Mouse (Mus musculus) neural tube, embryonic 12.5 days (tissue): ENCODE results near the gene Manbal. TPM values are rescaled to one million over a fixed set of nuclear protein-coding genes. Genes with fewer than 3 reads are reported as not detected.

Source experiments
- ATAC-seq: fragments of 200-750 bp; cut with Nextera tagmentation; 2 replicates; pipeline ENCODE4 v1.8.0; 2017; ENCODE audit warnings: low read depth, mild to moderate bottlenecking, moderate TSS enrichment, moderate library complexity; ENCODE audit not compliant: low FRiP score
- H3K27ac ChIP-seq: fragments of 300-500 bp; sonication (generic); 2 replicates; pipeline ENCODE4 v1.5.1; 2016
- H3K27me3 ChIP-seq: fragments of 300-500 bp; sonication (generic); replicated peaks from 2 replicates; pipeline ENCODE4 v1.6.1; 2016; ENCODE audit warnings: mild to moderate bottlenecking
- H3K36me3 ChIP-seq: fragments of 300-500 bp; sonication (generic); 2 replicates; pipeline ENCODE4 v1.6.1; 2016; ENCODE audit warnings: mild to moderate bottlenecking
- H3K4me1 ChIP-seq: fragments of 300-500 bp; sonication (generic); 2 replicates; pipeline ENCODE4 v1.6.1; 2016
- H3K4me2 ChIP-seq: fragments of 300-500 bp; sonication (generic); replicated peaks from 2 replicates; pipeline ENCODE4 v1.6.1; 2016; ENCODE audit warnings: mild to moderate bottlenecking
- H3K4me3 ChIP-seq: fragments of 300-500 bp; sonication (generic); 2 replicates; pipeline ENCODE4 v1.5.1; 2016
- H3K9ac ChIP-seq: fragments of 300-500 bp; sonication (generic); 2 replicates; pipeline ENCODE4 v1.6.1; 2016; ENCODE audit warnings: mild to moderate bottlenecking
- H3K9me3 ChIP-seq: fragments of 300-500 bp; sonication (generic); 2 replicates; pipeline ENCODE4 v1.6.1; 2016; ENCODE audit warnings: mild to moderate bottlenecking
- WGBS: fragments of 180-500 bp; shearing (Covaris S2); methylation state at CpG from one replicate; pipeline ENCODE4 v1.1.7; 2016; 5-methylcytosine and 5-hydroxymethylcytosine counted together
- polyA plus RNA-seq: library from polyadenylated mRNA; unstranded; fragments of >200 nt; fragmentation: Nextera tagmentation; extraction: Ambion mirVana; gene quantifications from 2 replicates; pipeline ENCODE4 v1.2.1, GENCODE M21; 2016

Gene Manbal
- polyA plus RNA-seq, 1 experiment from 2014 or later, result 76.8 TPM

DNA sequence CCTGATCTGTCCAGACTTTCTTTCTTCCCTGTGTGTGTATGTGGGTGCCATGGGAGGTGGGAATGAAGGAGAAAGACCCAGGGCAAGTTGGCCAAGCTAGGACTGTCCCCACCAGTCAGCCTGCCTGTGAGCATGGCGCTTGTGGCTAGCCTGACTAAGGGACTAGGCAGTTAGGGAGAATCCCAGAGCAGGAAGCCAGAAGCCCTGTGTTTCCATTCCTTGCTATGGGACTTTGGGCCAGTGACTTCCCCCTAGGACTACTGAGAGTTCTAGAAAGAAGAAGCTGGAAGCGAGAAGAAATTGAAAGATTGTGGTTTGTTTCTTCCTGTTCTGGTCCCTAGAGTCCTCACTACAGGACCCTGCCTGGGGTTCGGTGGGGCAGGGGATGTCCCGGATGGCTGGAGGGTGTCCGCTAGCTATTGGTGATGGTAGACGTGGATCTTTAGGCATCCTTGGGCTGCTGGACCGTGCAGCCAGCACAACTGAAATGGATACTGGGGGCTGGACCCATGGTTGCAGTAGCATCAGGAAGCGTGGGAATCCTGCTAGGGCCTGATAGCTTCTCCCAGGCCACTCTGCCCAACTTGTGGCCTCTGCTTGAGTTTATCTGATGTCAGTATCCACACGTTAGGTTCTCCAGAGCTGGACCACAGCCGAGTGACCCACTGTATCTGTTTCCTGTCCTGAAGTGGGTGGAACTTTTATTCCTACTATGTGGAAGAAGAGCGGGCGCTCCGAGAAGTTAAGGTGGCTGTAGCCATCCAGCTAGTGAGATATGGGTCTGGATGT, 61.2 kb downstream of the Manbal start:
- no peaks in the 10 kb centered on the region for H3K27me3 ChIP-seq
- ATAC-seq, result no peak
- no peaks in the 10 kb centered on the region for H3K9me3 ChIP-seq
- WGBS, result 90% methylated on average over 13 of the region's 13 CpGs
- peaks cover 64% of the 10 kb centered on the region for H3K4me1 ChIP-seq
- H3K36me3 ChIP-seq, result peaks cover 24% of the 10 kb centered on the region
- no peak overlapping the region for H3K9ac ChIP-seq
- H3K4me3 ChIP-seq, result no peak overlapping the region
- no peak overlapping the region for H3K27ac ChIP-seq
- H3K4me2 ChIP-seq, result no peak overlapping the region

DNA sequence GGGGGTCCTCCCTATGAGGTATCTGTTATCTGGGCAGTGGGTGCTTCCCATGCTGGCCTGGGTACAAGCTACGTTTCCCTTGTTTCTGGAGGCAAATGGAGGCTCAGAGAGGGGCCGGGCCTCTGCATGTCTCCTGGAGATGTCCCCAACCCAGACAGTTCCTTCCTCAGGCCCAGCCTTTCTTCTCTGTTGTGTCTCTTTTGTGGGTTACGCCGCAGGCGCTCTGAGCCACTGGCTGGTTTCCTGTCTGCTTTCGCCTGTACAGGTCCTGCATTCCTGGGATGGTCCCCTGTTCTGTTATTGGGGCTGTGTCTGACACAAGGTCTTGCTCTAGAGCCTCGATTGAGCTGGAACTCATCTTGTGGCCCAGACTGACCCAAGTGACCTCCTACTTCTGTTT, 62.3 kb downstream of the Manbal start:
- H3K27ac ChIP-seq, result no peak overlapping the region

DNA sequence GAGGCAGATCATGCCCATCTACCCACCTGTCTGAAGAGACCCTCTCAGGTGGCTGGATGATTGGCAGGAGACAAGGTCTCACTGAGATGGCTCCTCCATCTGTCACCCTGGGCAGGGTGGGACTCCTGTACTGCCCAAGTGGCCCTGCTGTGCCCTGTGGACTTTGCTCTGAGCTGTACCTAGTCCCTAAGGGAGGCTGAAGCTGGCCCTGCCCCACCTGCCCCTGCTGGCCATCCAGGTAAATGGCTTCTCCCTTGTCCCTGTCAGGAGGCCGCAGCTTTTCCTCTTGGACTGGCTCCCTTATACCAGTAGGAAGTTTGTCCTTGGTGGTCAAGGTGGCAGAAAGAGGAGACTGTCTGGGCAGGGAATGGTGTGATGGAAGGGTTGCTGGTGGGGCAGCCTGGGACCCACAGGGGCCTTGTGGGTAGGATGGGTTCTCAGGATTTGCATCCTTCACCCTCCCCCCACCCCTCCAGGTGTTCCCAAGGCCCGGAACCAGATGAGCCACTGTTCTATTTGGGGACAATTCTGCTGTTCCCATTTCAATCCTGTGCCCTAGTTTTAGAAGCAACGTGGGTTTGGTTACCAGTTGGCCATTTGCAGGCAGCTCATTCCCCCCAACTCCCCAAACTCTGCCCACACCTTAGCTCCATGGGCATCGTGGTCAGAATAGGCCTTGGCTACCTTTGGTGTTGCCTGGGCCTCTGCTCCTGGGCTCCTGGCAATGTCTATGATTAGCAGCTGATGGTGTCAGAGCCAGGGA, 63.5 kb downstream of the Manbal start:
- H3K9me3 ChIP-seq, result no peaks in the 10 kb centered on the region
- H3K9ac ChIP-seq, result 0 out of 2 replicates have a peak overlapping the region, but pooled peaks have one; percentile 29
- no peak overlapping the region for H3K4me3 ChIP-seq
- no peak for ATAC-seq
- no peaks in the 10 kb centered on the region for H3K27me3 ChIP-seq
- no peak overlapping the region for H3K27ac ChIP-seq
- H3K36me3 ChIP-seq, result peaks cover 32% of the 10 kb centered on the region
- 83% methylated on average over 4 of the region's 4 CpGs for WGBS
- peaks cover 59% of the 10 kb centered on the region for H3K4me1 ChIP-seq
- no peak overlapping the region for H3K4me2 ChIP-seq

More for the DNA sequence above, 62.3 kb downstream of the Manbal start:
- H3K4me3 ChIP-seq, result no peak overlapping the region
- no peak overlapping the region for H3K9ac ChIP-seq
- peaks cover 70% of the 10 kb centered on the region for H3K4me1 ChIP-seq
- ATAC-seq, result no peak
- peaks cover 27% of the 10 kb centered on the region for H3K36me3 ChIP-seq
- H3K4me2 ChIP-seq, result no peak overlapping the region
- WGBS, result 87% methylated on average over 7 of the region's 7 CpGs
- no peaks in the 10 kb centered on the region for H3K9me3 ChIP-seq
- H3K27me3 ChIP-seq, result no peaks in the 10 kb centered on the region

DNA sequence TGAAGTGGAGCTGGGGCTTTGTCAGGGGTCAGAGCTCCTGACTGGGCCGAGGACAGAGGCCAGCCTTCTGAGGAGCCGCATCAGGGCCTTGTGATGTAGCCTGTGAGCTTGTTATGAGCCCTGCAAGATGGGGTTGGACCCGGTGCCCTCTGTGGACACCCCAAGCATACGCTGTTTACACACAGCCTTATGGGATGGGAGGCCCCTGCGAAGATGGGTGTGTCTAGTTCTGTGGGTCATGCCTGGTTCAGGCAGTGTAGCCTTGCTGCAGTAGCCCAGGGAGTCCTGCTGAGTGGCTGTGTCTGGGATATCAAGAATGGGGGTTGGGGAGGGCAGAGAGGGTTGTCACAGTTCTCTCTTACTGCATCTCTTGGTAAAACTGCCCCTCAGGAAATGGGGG, 64.5 kb downstream of the Manbal start:
- 77% methylated on average over 5 of the region's 5 CpGs for WGBS
- Histone ChIP-seq H3K27ac (no peak overlapping the region), H3K9me3 (no peaks in the 10 kb centered on the region), H3K36me3 (peaks cover 33% of the 10 kb centered on the region), H3K4me1 (peaks cover 56% of the 10 kb centered on the region), H3K4me2 (0 out of 2 replicates have a peak overlapping the region, but pooled peaks have one; percentile 16), H3K9ac (peak overlapping the region; percentile 29; the same call in 1 of the 2 replicates), H3K4me3 (no peak overlapping the region), H3K27me3 (no peaks in the 10 kb centered on the region)
- no peak for ATAC-seq

DNA sequence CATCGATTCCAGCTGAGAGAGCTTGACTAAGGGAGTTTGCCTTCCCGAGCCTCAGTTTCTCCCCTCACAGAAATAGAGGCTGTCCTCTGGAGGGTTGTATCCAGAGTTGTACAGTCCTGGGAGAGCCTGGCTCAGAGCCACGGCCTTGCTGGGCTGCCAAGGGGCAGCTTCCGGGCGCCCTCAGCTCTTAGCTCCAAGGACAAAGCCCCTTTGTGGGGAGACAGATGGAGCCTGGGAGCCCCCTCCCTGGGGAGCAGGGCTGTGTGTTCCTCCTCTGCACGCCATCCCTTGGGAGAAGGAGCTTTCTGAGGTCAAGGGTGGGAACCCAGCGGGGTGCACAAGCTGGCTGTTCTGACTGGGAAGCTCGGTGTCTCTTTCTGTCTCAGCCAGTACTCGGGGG, 65.1 kb downstream of the Manbal start:
- 0 out of 2 replicates have a peak overlapping the region, but pooled peaks have one; percentile 29 for H3K9ac ChIP-seq
- no peak overlapping the region for H3K4me3 ChIP-seq
- peaks cover 37% of the 10 kb centered on the region for H3K36me3 ChIP-seq
- peaks cover 50% of the 10 kb centered on the region for H3K4me1 ChIP-seq
- peak; percentile 54; the same call in 1 of the 2 replicates for ATAC-seq
- no peaks in the 10 kb centered on the region for H3K9me3 ChIP-seq
- H3K27me3 ChIP-seq, result no peaks in the 10 kb centered on the region
- no peak overlapping the region for H3K27ac ChIP-seq
- WGBS, result 68% methylated on average over 9 of the region's 9 CpGs
- peak overlapping the region; percentile 16; the same call in 1 of the 2 replicates for H3K4me2 ChIP-seq

DNA sequence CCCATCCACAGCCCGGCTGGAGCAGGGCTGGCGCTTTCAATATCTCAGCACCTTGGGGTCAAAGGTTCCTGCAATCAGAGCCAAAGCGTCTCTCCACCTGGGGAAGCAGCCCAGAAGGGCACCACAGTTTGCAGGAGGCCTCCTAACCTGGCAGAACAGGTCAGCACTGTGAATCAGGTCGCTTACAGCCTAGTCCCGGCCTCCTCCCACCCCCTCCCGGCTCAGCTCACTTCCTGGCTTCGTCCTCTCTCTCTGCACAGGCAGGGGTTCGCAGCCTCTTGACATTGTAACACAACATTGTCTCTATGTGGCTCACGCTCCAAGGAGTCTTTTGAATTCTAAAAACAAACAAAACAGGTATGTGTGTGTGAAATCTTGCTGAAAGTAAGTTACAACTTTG, 66.6 kb downstream of the Manbal start:
- Histone ChIP-seq H3K9ac (no peak overlapping the region), H3K4me2 (no peak overlapping the region), H3K36me3 (peaks cover 37% of the 10 kb centered on the region), H3K27me3 (no peaks in the 10 kb centered on the region), H3K4me3 (no peak overlapping the region), H3K9me3 (no peaks in the 10 kb centered on the region), H3K27ac (no peak overlapping the region), H3K4me1 (peaks cover 47% of the 10 kb centered on the region)
- 48% methylated on average over 9 of the region's 9 CpGs for WGBS
- no peak for ATAC-seq

DNA sequence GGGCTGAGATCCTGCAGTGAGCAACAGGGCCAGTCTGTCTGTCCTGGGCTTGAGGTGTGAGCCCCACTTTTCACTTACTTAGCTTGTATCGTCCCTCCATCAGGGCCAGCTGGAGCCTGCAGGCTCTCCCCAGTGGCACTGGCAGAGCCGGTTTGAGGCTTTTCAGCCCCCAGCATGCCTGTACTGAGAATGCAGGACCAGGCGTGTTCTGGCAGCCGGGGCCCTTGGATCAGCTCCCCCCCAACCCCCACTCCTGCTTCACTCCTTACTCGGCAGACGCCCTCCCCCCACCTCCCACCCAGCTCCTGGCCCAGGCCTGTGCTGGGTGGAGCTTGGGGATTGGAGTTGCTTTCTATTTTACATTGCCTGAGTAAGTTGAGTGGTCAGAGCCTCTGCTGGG, 67.1 kb downstream of the Manbal start:
- 42% methylated on average over 6 of the region's 6 CpGs for WGBS
- no peaks in the 10 kb centered on the region for H3K27me3 ChIP-seq
- no peak overlapping the region for H3K27ac ChIP-seq
- H3K9me3 ChIP-seq, result no peaks in the 10 kb centered on the region
- no peak overlapping the region for H3K4me3 ChIP-seq
- ATAC-seq, result no peak
- H3K9ac ChIP-seq, result peak overlapping the region; percentile 33; the same call in 1 of the 2 replicates
- H3K36me3 ChIP-seq, result peaks cover 40% of the 10 kb centered on the region
- H3K4me1 ChIP-seq, result peaks cover 47% of the 10 kb centered on the region
- H3K4me2 ChIP-seq, result no peak overlapping the region; the same call in 1 of the 2 replicates

DNA sequence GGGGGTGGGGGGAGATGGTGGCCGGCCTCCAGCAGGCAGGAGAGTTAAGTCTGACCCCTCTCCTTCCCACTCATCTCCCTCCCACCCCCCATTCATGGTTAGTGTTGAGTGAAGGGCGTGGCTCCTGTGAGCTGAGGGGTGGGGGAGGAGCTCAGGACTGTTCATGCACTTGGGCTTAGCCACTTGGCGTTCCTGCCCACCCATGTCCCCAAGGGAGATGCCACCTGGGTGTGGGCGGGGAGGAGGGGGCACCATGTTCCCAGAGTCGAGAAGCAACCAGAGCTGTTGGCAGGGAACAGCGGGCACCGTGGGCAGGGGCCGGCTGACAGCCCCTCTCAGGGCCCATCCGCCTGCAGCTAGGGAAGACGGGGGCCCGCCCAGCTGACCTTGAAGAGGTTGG, 69.1 kb downstream of the Manbal start:
- Histone ChIP-seq H3K27ac (no peak overlapping the region), H3K9me3 (peaks cover 4% of the 10 kb centered on the region; the same call in 1 of the 2 replicates), H3K4me1 (peaks cover 33% of the 10 kb centered on the region), H3K4me3 (no peak overlapping the region), H3K9ac (no peak overlapping the region), H3K27me3 (no peaks in the 10 kb centered on the region), H3K36me3 (peaks cover 48% of the 10 kb centered on the region), H3K4me2 (no peak overlapping the region)
- WGBS, result 88% methylated on average over 11 of the region's 11 CpGs
- no peak for ATAC-seq

DNA sequence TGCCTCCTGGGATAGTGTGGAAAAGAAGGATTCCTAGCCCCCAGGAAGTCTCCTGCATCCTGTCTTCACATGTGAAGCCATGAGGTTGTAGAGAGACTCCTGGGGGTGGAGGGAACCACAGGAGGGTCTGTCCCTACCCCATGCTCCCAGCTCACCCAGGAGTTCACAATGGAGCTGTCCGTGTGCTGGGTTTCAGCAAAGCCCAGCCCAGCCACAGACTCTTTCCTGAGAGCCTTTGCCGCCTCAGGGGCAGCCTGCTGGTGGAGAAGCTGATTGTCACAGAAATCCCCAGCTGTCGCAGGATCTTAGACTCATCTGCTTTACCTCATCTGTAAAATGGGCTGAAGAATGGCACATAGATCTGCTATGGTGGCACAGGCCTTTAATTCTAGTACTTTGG, 69.7 kb downstream of the Manbal start:
- 95% methylated on average over 3 of the region's 3 CpGs for WGBS
- H3K4me1 ChIP-seq, result peaks cover 26% of the 10 kb centered on the region
- H3K27me3 ChIP-seq, result no peaks in the 10 kb centered on the region

DNA sequence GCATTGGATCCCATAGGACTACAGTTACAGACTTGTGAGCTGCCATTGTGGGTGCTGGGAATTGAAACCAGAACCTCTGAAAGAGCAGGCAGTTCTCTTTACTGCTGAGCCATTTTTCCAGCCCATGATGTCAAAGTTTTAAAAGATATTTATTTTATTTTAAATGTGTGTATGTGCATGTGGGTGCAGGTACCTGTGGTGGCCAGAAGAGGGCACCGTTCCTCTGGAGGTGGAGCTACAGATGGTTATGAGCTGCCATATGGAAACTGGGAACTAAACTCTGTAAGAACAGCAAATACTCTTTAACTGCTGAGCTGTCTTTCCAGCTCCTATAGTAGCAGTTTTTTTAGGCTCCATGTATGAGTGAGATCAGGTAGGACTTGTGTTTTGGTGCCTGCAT, 74.0 kb downstream of the Manbal start:
- peaks cover 55% of the 10 kb centered on the region for H3K36me3 ChIP-seq
- no peak overlapping the region for H3K9ac ChIP-seq
- H3K9me3 ChIP-seq, result peaks cover 4% of the 10 kb centered on the region; the same call in 1 of the 2 replicates
- no peaks in the 10 kb centered on the region for H3K27me3 ChIP-seq
- H3K27ac ChIP-seq, result no peak overlapping the region
- no peak for ATAC-seq
- H3K4me1 ChIP-seq, result no peaks in the 10 kb centered on the region
- 94% methylated on average over 1 of the region's 1 CpGs for WGBS
- no peak overlapping the region for H3K4me2 ChIP-seq
- no peak overlapping the region for H3K4me3 ChIP-seq

More for the DNA sequence above, 69.7 kb downstream of the Manbal start:
- Histone ChIP-seq H3K9me3 (peaks cover 4% of the 10 kb centered on the region; the same call in 1 of the 2 replicates), H3K36me3 (peaks cover 55% of the 10 kb centered on the region), H3K4me3 (no peak overlapping the region), H3K27ac (no peak overlapping the region), H3K9ac (no peak overlapping the region), H3K4me2 (no peak overlapping the region)
- no peak for ATAC-seq
